Mouse (Mus musculus): Measurements from ENCODE around the gene Wbp1l.

- no peak for TF ChIP-seq CTCF (IDR thresholded peaks at IDR 0.05; ENCODE audit: control insufficient read depth, insufficient read depth, insufficient read length)
- no peak for TF ChIP-seq USF1 (IDR thresholded peaks at IDR 0.05; ENCODE audit: low read depth)
Measured at GRCm38 (mm10) chr19:46552496-46552895, 46.4 kb upstream of the Wbp1l start.

All from C2C12 (cell line).